Mouse (Mus musculus): ENCODE data around the gene Wdr74.

GRCm38 (mm10) chr19:8772996-8773395 is 37.4 kb downstream of the Wdr74 start:
- TF ChIP-seq CTCF (IDR thresholded peaks at IDR 0.05; ENCODE audit: low read depth, low read length) (no peak), POLR2A (IDR thresholded peaks at IDR 0.05; ENCODE audit: extremely low read depth, insufficient read depth, low read length) (no peak)

Measured in liver, adult 2 months (tissue).